Mouse (Mus musculus) olfactory bulb, adult 2 months (tissue): ENCODE data around the gene Mmp25. TPM values are rescaled to one million over a fixed set of nuclear protein-coding genes. Genes with fewer than 3 reads are reported as not detected.

Experiments used
- H3K27ac ChIP-seq: fragments of 200-500 bp; 2 replicates; pipeline ENCODE4 v1.5.1; 2012; ENCODE audit warnings: low read depth, low read length; ENCODE audit not compliant: insufficient read depth
- H3K4me1 ChIP-seq: fragments of 200-500 bp; 2 replicates; pipeline ENCODE4 v1.6.1; 2012; ENCODE audit warnings: low read length; ENCODE audit not compliant: control insufficient read depth, insufficient read depth
- H3K4me3 ChIP-seq: fragments of 200-500 bp; 2 replicates; pipeline ENCODE4 v1.5.1; 2012; ENCODE audit warnings: mild to moderate bottlenecking, low read depth, low read length, moderate library complexity; ENCODE audit not compliant: insufficient read depth
- CTCF ChIP-seq: fragments of 200-500 bp; IDR thresholded peaks from 2 replicates; pipeline ENCODE4 v1.5.1; 2012; ENCODE audit warnings: low read depth, mild to moderate bottlenecking, low read length, moderate library complexity; ENCODE audit not compliant: insufficient read depth
- POLR2A ChIP-seq: fragments of 200-500 bp; IDR thresholded peaks from 2 replicates; pipeline ENCODE4 v1.6.1; 2012; ENCODE audit warnings: mild to moderate bottlenecking, low read depth, low read length, moderate library complexity; ENCODE audit not compliant: insufficient read depth
- WGBS: fragments of 180-500 bp; shearing (Covaris S2); methylation state at CpG from one replicate; pipeline ENCODE4 v1.1.7; 2018; 5-methylcytosine and 5-hydroxymethylcytosine counted together
- polyA plus RNA-seq: library from polyadenylated mRNA; stranded (reverse); fragments of >200 nt; gene quantifications from 2 replicates; pipeline ENCODE4 v1.2.4, GENCODE M21; 2012; ENCODE audit warnings: low replicate concordance; ENCODE audit not compliant: missing spikeins, insufficient read depth, insufficient read length

Mmp25 gene
- polyA plus RNA-seq, 1 experiment: not detected

DNA sequence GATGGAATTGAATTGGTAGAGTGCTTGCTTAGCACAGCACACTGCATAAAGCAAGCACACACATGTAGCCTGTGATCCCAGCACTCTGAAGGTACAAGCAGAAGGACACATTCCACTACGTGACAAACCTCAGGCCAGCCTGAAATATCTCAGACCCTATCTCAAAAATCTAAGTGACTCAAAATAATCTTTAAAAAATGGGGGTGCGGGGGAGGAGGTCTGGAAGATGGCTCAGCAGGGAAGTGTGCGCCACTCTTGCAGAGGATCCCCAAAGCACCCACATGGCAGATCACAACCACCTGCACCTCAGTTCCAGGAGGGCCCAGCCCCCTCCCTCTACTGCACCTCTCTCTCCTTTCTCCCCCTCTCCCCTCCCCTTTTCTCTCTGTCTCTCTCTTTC is 26.4 kb upstream of the Mmp25 start:
- Histone ChIP-seq H3K4me1 (peaks cover 26% of the 10 kb centered on the region), H3K27ac (no peak overlapping the region), H3K4me3 (no peak overlapping the region)
- WGBS: 94% methylated on average over 3 of the region's 3 CpGs
- TF ChIP-seq CTCF: no peak
- no peak for TF ChIP-seq POLR2A

DNA sequence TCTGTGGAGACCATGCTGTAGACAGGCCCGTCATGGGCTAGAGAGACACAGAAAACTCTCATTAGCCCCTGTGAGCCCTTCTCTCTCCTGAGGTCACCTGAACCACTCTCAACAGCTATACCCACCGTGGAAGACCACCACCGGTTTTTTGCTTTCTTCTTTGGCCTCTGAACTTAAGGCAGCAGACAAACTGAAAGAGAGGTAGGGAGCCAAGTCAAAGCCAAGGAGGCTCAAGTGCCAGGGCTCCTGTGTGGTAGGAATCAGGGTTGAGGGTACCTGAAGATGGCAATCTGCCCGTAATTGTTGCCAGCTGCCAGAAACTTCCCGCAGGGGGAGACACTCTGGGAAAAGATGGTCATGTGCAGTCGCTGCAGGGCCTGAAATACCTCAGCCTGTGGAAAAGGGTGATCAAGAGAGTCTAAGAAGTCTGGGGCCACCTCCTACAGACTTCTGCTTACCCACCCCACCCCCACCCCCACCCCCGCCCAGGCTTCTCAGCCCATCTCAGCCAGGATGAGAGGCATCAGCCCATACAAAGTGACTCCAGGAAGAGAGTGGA is 25.5 kb upstream of the Mmp25 start:
- no peak overlapping the region for H3K27ac ChIP-seq
- TF ChIP-seq POLR2A (no peak), CTCF (no peak)
- peaks cover 17% of the 10 kb centered on the region for H3K4me1 ChIP-seq
- H3K4me3 ChIP-seq: no peak overlapping the region
- 90% methylated on average over 7 of the region's 7 CpGs for WGBS

DNA sequence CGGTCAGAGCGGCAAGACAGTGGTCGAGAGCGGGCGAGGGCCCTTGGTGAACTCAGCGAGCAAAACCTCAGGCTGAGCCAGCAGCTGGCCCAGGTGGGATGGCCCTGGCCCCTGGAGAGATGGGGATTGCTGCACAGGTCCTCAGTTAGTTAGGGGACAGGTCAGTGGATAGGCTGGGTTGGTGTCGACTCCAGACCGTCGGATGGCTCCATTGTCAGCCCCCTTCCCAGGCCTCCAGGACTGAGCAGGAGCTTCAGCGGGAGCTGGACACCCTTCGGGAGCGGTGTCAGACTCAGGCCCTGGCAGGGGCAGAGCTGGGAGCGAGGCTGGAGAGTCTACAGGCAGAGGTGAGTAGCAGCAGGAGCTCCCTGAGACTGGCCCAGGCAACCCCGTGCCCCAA is 20.4 kb upstream of the Mmp25 start:
- Histone ChIP-seq H3K4me1 (peaks cover under 1% of the 10 kb centered on the region; the same call in 1 of the 2 replicates), H3K27ac (no peak overlapping the region), H3K4me3 (no peak overlapping the region)
- TF ChIP-seq CTCF (no peak), POLR2A (no peak)
- WGBS: 82% methylated on average over 14 of the region's 14 CpGs

- WGBS: 20% methylated on average over 5 of the region's 5 CpGs
- peak; percentile 56; the same call in 1 of the 2 replicates for TF ChIP-seq CTCF
- TF ChIP-seq POLR2A: no peak
- Histone ChIP-seq H3K27ac (no peak overlapping the region), H3K4me3 (no peak overlapping the region), H3K4me1 (peaks cover 3% of the 10 kb centered on the region; the same call in 1 of the 2 replicates)
Observed at GRCm38 (mm10) chr17:23664556-23665021, 19.5 kb upstream of the Mmp25 start.

GRCm38 (mm10) chr17:23661526-23661925 is 16.4 kb upstream of the Mmp25 start:
- 1% methylated on average over 9 of the region's 9 CpGs for WGBS
- Histone ChIP-seq H3K4me1 (peaks cover 3% of the 10 kb centered on the region; the same call in 1 of the 2 replicates), H3K4me3 (no peak overlapping the region), H3K27ac (no peak overlapping the region)
- no peak for TF ChIP-seq POLR2A
- TF ChIP-seq CTCF: no peak

DNA sequence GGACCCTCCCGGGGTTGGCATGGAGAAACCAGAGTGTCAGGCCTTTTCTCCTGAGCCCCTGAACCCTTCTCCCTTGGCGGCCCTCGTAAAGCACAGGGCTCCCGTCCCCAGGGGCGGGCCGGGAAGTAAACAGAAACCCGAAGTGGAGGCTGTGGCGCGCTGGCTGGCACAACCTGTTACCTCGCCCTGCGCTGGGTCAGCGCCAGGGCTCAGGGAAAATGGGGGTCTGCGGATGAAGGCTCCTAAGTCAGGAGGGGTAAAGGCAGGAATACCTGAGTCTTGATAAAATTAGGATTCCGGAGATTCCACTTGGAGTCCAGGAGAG is 15.8 kb upstream of the Mmp25 start:
- Histone ChIP-seq H3K27ac (no peak overlapping the region), H3K4me3 (no peak overlapping the region), H3K4me1 (peaks cover 3% of the 10 kb centered on the region; the same call in 1 of the 2 replicates)
- 4% methylated on average over 14 of the region's 14 CpGs for WGBS
- no peak for TF ChIP-seq POLR2A
- TF ChIP-seq CTCF: no peak

- H3K4me1 ChIP-seq: peaks cover 3% of the 10 kb centered on the region; the same call in 1 of the 2 replicates
- H3K4me3 ChIP-seq: no peak within 1 kb of the TSS
- TF ChIP-seq POLR2A (no peak), CTCF (peak; percentile 50; the same call in 1 of the 2 replicates)
- WGBS: 6% methylated on average over 27 of the region's 27 CpGs
- no peak within 1 kb of the TSS for H3K27ac ChIP-seq
Observed at GRCm38 (mm10) chr17:23660117-23660875, 15.2 kb upstream of the Mmp25 start, which contains the start of gene Bicdl2. TSS of gene Bicdl2 (plus strand) at chr17:23660506.

DNA sequence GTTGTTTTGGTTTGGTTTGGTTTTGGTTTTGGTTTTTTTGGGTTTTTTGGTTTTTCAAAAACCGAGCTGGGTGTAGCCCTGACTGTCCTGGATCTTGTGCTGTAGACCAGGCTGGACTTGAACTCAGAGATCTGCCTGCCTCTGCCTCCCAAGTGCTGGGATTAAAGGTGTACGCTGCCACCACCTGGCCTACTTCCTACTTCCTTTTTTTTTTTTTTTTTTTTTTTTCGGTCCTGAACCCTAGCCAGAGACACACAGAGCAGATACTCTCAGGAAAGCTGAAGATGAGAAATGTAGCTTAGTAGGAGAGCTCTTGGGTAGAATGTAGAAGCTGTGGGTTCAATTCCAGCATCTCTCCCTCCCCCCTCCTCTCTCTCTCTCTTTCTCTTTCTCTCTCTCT is 13.4 kb upstream of the Mmp25 start:
- Histone ChIP-seq H3K4me3 (no peak overlapping the region), H3K4me1 (peaks cover 3% of the 10 kb centered on the region; the same call in 1 of the 2 replicates), H3K27ac (no peak overlapping the region)
- TF ChIP-seq CTCF: no peak
- TF ChIP-seq POLR2A: no peak
- WGBS: 75% methylated on average over 3 of the region's 3 CpGs

- Histone ChIP-seq H3K27ac (no peak overlapping the region), H3K4me1 (no peaks in the 10 kb centered on the region), H3K4me3 (no peak overlapping the region)
- TF ChIP-seq POLR2A (no peak), CTCF (no peak)
- 51% methylated on average over 2 of the region's 2 CpGs for WGBS
Observed at GRCm38 (mm10) chr17:23654410-23654809, 9.3 kb upstream of the Mmp25 start.

- Histone ChIP-seq H3K4me1 (no peaks in the 10 kb centered on the region), H3K4me3 (no peak overlapping the region), H3K27ac (no peak overlapping the region)
- 68% methylated on average over 6 of the region's 6 CpGs for WGBS
- TF ChIP-seq POLR2A: no peak
- TF ChIP-seq CTCF: no peak
Observed at GRCm38 (mm10) chr17:23654001-23654400, 8.9 kb upstream of the Mmp25 start.
